Mouse (Mus musculus): ENCODE results near the gene Gm49337. TPM values are rescaled to one million over a fixed set of nuclear protein-coding genes. Genes with fewer than 3 reads are reported as not detected.

The Gm49337 gene
- polyA plus RNA-seq, 1 experiment = not detected

GRCm38 (mm10) chr4:116151238-116151637, 21.9 kb upstream of the Gm49337 start, which contains the start of gene Lurap1:
Gene Lurap1 (minus strand): TSS chr4:116151338.
- no peak for TF ChIP-seq POLR2A (IDR thresholded peaks at IDR 0.05; ENCODE audit: borderline replicate concordance, control insufficient read depth, low read depth, low read length)
- no peak for TF ChIP-seq CTCF (IDR thresholded peaks at IDR 0.05; ENCODE audit: control insufficient read depth, insufficient read depth, low read length)
- H3K4me1 ChIP-seq (ENCODE audit: control insufficient read depth, insufficient read depth, low read length) = no peaks in the 10 kb centered on the region; the same call in 1 of the 2 replicates
- H3K4me3 ChIP-seq (replicated peaks; ENCODE audit: control insufficient read depth, low read depth, low read length) = peak within 1 kb of the TSS; percentile 90
- 63% methylated on average over 6 of the region's 6 CpGs for WGBS
- peak within 1 kb of the TSS; percentile 83 for H3K27ac ChIP-seq (ENCODE audit: control insufficient read depth, insufficient read depth, low read depth, low read length, poor library complexity)

- H3K27ac ChIP-seq (ENCODE audit: control insufficient read depth, insufficient read depth, low read depth, low read length, poor library complexity) = no peak overlapping the region
Measured at GRCm38 (mm10) chr4:116152702-116153101, 20.5 kb upstream of the Gm49337 start.

DNA sequence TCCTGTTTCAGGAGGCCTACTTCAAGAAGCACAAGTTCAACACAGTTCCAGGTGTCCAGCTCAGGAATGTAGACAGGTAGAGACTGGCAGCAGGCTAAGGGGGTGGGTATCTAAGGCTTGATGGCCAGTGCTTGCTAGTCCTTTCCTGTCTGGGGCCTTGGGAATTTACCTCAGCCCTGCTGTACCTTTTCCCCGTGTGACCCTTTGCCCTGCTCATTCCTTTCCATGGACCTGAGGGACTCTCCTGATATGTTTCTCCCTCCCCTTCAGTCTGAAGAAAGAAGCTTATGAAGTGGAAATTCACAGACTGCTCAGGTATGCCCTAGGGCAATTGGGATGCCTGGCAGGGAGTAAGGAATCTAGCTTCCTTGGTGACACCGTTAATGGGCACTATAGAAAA, 15.3 kb upstream of the Gm49337 start:
- H3K4me1 ChIP-seq (ENCODE audit: control insufficient read depth, insufficient read depth, low read length) = no peaks in the 10 kb centered on the region
- H3K4me3 ChIP-seq (replicated peaks; ENCODE audit: control insufficient read depth, low read depth, low read length) = no peak overlapping the region
- 90% methylated on average over 2 of the region's 2 CpGs for WGBS
- H3K27ac ChIP-seq (ENCODE audit: control insufficient read depth, insufficient read depth, low read depth, low read length, poor library complexity) = no peak overlapping the region
- TF ChIP-seq CTCF (IDR thresholded peaks at IDR 0.05; ENCODE audit: control insufficient read depth, insufficient read depth, low read length) (no peak), POLR2A (IDR thresholded peaks at IDR 0.05; ENCODE audit: borderline replicate concordance, control insufficient read depth, low read depth, low read length) (no peak)

More at GRCm38 (mm10) chr4:116152702-116153101, 20.5 kb upstream of the Gm49337 start:
- no peak overlapping the region for H3K4me3 ChIP-seq (replicated peaks; ENCODE audit: control insufficient read depth, low read depth, low read length)
- no peak for TF ChIP-seq CTCF (IDR thresholded peaks at IDR 0.05; ENCODE audit: control insufficient read depth, insufficient read depth, low read length)
- TF ChIP-seq POLR2A (IDR thresholded peaks at IDR 0.05; ENCODE audit: borderline replicate concordance, control insufficient read depth, low read depth, low read length) = no peak
- 92% methylated on average over 15 of the region's 15 CpGs for WGBS
- H3K4me1 ChIP-seq (ENCODE audit: control insufficient read depth, insufficient read depth, low read length) = no peaks in the 10 kb centered on the region; the same call in 1 of the 2 replicates

DNA sequence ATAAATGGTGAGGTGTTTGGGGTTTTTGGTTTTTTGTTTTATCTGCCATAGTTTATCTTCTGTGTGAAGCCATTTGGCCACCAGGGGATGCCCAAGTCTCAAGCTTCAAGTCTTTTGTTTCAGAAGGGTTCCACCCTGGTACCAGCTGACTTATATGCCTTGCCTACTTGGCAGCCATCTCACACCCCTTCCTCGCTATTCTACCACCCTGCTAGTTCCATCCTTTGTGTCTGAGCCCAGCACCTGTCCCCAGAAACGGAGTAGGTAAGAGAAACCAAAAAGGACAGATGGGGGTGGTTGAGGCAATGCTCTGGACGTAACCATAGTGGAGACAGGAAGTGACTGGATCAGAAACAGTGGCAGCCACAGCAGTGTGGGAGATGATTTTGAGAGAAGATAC, 13.3 kb upstream of the Gm49337 start:
- H3K27ac ChIP-seq (ENCODE audit: control insufficient read depth, insufficient read depth, low read depth, low read length, poor library complexity) = no peak overlapping the region
- no peaks in the 10 kb centered on the region for H3K4me1 ChIP-seq (ENCODE audit: control insufficient read depth, insufficient read depth, low read length)
- 33% methylated on average over 3 of the region's 3 CpGs for WGBS
- no peak overlapping the region for H3K4me3 ChIP-seq (replicated peaks; ENCODE audit: control insufficient read depth, low read depth, low read length)
- 0 out of 2 replicates have a peak, but pooled peaks have one; percentile 18 for TF ChIP-seq CTCF (IDR thresholded peaks at IDR 0.05; ENCODE audit: control insufficient read depth, insufficient read depth, low read length)
- no peak for TF ChIP-seq POLR2A (IDR thresholded peaks at IDR 0.05; ENCODE audit: borderline replicate concordance, control insufficient read depth, low read depth, low read length)

DNA sequence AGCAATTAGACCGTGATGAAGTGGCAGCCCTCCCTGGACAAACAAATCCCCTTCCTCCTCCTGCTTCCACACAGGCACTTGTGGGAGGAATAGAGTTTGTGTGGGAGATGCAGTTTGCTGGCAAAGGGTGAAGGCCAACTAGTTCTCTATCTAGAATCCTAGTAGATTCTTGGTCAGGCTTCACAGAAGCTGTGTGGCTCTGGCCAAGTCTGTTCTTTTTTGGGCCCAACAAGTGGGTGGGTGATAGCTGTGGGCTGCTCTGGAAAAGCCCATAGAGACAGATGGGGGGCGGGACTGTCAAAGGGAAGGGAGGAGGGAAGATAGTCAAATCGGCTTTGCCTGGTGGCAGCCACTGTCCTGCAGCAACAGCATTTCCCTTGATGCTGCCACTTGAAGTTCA, 12.4 kb upstream of the Gm49337 start:
- H3K4me1 ChIP-seq (ENCODE audit: control insufficient read depth, insufficient read depth, low read length) = no peaks in the 10 kb centered on the region
- H3K4me3 ChIP-seq (replicated peaks; ENCODE audit: control insufficient read depth, low read depth, low read length) = no peak overlapping the region
- H3K27ac ChIP-seq (ENCODE audit: control insufficient read depth, insufficient read depth, low read depth, low read length, poor library complexity) = no peak overlapping the region
- 87% methylated on average over 3 of the region's 3 CpGs for WGBS
- no peak for TF ChIP-seq CTCF (IDR thresholded peaks at IDR 0.05; ENCODE audit: control insufficient read depth, insufficient read depth, low read length)
- no peak for TF ChIP-seq POLR2A (IDR thresholded peaks at IDR 0.05; ENCODE audit: borderline replicate concordance, control insufficient read depth, low read depth, low read length)

DNA sequence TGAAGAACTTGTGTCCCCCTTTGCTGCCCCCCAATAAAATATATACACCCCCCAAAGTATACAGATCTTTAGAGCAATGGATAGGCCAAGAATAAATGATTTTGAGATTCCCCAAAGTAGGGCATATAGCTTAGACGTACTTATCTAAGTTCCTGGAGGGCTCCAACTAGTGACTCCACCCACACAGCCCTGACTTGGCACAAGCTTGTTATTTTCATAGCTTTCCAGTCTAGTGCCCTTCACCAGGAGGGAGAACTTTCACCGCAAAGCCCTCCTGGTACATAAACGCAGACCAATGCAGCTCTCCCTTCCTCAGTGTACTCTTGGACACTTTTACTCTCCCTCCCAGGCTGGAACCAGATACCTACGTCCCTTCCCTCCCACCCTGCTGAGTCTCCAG, 11.0 kb upstream of the Gm49337 start:
- H3K4me3 ChIP-seq (replicated peaks; ENCODE audit: control insufficient read depth, low read depth, low read length) = no peak overlapping the region
- H3K4me1 ChIP-seq (ENCODE audit: control insufficient read depth, insufficient read depth, low read length) = no peaks in the 10 kb centered on the region
- 75% methylated on average over 4 of the region's 4 CpGs for WGBS
- TF ChIP-seq POLR2A (IDR thresholded peaks at IDR 0.05; ENCODE audit: borderline replicate concordance, control insufficient read depth, low read depth, low read length) (no peak), CTCF (IDR thresholded peaks at IDR 0.05; ENCODE audit: control insufficient read depth, insufficient read depth, low read length) (no peak)
- no peak overlapping the region for H3K27ac ChIP-seq (ENCODE audit: control insufficient read depth, insufficient read depth, low read depth, low read length, poor library complexity)

GRCm38 (mm10) chr4:116164759-116165554, 8.2 kb upstream of the Gm49337 start:
- no peak for TF ChIP-seq POLR2A (IDR thresholded peaks at IDR 0.05; ENCODE audit: borderline replicate concordance, control insufficient read depth, low read depth, low read length)
- no peak for TF ChIP-seq CTCF (IDR thresholded peaks at IDR 0.05; ENCODE audit: control insufficient read depth, insufficient read depth, low read length)
- Histone ChIP-seq H3K4me3 (replicated peaks; ENCODE audit: control insufficient read depth, low read depth, low read length) (no peak overlapping the region), H3K4me1 (ENCODE audit: control insufficient read depth, insufficient read depth, low read length) (peaks cover 2% of the 10 kb centered on the region), H3K27ac (ENCODE audit: control insufficient read depth, insufficient read depth, low read depth, low read length, poor library complexity) (no peak overlapping the region)
- WGBS = 80% methylated on average over 2 of the region's 2 CpGs

DNA sequence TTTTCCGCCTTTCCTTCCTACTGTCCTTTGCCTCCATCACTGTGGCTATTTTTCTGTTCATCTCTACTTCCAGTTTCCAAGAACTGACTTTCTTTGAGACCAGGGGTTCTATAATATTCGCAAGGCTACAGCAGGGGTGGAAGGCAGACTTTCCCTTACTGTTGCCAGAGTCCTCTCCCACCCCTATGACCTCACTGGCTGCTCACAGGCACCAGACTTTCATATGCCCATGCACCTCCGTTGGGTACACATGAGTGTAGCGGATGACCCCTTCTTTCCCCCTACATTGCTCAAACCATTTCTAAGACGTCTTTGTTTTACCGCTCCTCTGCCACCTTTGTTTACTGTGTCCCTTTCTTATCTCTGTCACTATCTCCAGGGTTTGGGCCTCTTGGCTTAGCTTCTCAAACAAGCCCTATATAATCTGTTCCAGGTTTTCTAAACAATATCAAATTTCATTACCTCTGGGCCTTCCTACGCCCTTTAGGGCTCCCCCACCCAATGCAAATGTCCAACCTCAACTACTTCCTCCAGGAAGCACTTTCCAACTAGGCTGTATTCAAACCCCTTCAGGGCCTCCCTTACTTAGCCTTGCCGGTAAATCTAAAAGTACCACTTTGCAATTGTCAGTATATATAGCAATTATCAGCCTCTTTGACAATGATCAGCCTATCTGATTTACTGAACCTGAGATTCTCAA, 7.3 kb upstream of the Gm49337 start:
- TF ChIP-seq CTCF (IDR thresholded peaks at IDR 0.05; ENCODE audit: control insufficient read depth, insufficient read depth, low read length) (no peak), POLR2A (IDR thresholded peaks at IDR 0.05; ENCODE audit: borderline replicate concordance, control insufficient read depth, low read depth, low read length) (no peak)
- WGBS = 53% methylated on average over 8 of the region's 8 CpGs
- H3K27ac ChIP-seq (ENCODE audit: control insufficient read depth, insufficient read depth, low read depth, low read length, poor library complexity) = no peak overlapping the region
- H3K4me3 ChIP-seq (replicated peaks; ENCODE audit: control insufficient read depth, low read depth, low read length) = no peak overlapping the region
- peaks cover 2% of the 10 kb centered on the region for H3K4me1 ChIP-seq (ENCODE audit: control insufficient read depth, insufficient read depth, low read length)

Data from bone marrow, adult 2 months (tissue).